Mouse (Mus musculus): ENCODE measurements around the gene Epc2.
"Not testable (repeated sequence)": the region's sequence is repeated elsewhere in the genome, so short reads cannot be mapped to it uniquely, and the experiment has no call there.

Epc2 gene

DNA sequence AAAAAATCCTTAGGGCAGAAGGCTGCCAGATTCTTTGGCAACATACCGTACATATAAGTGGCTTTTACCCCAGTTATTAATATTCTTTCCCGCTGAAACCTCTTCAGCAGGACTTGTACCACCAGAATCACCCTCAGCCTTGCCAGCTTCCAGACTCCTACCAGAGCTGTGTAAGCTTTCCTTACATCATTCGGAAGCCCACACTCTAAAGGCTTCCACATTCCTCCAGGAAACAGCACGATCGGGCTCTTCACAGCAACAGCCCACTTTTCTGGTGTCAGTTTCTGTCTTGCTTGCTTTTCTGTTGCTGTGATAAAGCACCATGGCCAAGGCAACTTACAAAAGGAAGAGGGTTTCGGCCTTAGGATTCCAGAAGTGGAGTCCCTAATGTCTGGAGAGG lies 21.2 kb downstream of the Epc2 start:
- no peak for DNase-seq

DNA sequence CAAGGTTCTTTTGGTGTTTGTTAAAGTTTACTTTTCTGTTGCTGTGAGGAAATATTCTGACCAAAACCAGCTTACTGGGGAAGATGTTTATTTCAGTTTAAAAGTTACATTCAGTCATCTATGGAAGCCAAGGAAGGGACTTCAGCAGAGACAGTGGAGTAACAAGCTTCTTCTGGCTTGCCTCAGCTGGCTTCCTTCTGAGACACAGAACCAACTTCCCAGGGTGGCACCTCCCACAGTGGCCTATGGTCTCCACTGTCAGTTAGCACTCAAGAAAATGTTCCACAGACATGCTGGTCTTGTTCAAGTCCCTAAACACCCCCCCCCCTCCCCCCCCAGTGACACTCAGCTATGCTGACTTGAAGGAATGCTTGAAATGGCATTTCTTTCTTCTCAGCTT lies 30.9 kb downstream of the Epc2 start:
- no peak for DNase-seq

DNA sequence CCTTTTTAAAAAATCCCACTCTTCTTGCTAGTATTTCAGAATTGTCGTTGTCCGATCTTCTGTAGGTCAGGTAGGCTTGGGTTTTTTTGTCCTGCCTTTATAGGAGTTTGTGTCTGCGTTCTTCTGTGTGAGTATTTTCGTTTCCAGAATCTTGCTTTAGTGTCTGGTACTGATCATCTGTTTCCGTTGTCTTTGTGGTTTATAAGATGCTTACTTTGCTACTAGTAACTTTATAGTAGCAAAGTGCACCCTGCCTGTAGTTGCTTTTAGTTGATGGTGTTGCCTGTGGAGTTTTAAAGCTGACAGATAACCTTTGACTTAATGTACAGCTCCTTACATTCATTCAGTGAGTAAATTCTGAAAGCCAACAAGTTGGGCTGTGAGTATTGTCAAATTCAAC lies 32.1 kb downstream of the Epc2 start:
- DNase-seq = no peak

DNA sequence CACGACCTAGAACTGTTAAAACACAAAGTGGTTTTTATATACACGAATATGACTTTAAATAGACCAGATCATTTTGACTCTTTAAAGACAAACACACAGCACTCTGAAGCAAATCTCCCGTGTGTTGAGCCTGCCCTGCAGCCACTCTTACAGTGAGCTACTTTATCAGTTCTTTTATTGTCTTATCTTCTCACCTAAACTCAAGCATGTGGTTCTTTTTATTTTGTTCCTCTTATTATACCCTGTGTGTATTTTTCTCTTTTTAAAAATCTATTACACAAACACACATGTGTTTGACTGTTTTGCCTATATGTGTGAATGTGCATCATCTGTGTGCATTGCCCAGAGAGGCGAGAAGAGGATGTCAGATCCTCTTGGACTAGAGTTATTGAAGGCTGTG lies 50.1 kb downstream of the Epc2 start:
- no peak for DNase-seq

DNA sequence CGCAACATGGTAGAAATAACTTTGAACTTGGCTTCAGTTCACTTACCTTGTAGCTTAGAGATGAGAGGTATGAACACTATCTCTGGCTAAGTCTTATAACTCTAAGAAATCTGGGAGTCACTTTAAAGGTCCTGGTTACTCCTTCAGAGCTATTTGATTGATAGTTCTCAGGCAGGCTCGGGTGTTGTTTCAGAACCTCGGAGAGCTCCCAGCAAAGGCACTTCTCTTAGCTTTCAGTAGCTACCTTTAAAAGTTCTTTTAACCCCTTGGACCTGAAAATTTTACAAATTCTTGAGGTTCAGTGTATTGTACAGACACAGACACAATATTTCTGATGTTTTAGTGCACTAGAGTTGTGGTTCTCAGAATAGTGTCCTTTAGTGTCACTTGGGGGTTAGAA lies 52.3 kb downstream of the Epc2 start:
- DNase-seq = no peak

DNA sequence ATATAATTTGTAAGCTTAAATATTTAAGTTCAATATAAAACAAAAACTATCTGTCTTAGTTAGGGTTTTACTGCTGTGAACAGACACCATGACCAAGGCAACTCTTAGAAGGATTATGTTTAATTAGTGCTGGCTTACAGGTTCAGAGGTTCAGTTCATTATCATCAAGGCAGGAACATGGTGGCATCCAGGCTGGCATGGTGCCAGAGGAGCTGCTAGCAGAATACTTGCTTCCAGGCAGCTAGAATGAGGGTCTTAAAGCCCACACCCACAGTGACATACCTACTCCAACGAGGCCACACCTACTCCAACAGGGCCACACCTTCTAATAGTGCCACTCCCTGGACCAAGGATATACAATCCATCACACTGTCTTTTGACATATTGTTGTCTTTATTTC lies 53.9 kb downstream of the Epc2 start:
- DNase-seq = not testable (repeated sequence)

DNA sequence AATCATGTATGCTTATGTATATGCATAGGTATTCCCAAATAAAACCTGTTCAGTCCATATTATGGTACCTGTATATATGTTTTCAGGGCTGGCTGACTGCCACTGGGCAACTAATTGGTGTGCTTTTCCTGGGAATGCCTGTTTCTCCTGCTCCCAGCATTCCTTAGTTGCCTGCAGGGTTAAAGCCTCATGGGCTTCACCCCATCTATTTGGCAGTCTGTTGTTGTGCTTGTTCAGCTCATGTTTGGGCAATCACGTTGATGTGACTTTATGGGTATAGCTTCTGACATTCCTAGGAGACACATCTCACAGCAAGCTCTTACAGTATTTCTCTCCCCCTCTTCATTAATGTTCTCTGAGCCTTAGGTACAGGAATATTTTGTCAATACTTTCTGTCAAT lies 59.5 kb downstream of the Epc2 start:
- DNase-seq = no peak

DNA sequence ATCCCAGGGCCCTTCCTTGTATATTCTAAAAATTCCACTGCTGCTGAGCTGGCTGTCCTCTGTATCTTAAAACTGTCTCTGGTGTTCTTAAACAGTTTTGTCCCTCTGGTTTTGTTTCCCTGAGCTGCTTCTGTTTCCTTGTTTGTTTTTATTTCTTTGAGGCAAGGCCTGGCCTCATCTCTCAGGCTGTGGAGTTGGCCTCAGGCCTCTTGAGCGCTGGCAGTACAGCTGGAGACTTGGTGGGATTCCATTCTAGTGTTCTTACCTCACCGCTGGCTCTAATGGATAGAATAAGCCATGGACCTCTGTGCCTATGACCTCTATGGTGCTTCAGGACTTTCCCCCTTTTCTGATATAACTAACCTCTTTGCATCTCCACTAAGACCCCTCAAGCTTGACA lies 64.7 kb downstream of the Epc2 start:
- no peak for DNase-seq

DNA sequence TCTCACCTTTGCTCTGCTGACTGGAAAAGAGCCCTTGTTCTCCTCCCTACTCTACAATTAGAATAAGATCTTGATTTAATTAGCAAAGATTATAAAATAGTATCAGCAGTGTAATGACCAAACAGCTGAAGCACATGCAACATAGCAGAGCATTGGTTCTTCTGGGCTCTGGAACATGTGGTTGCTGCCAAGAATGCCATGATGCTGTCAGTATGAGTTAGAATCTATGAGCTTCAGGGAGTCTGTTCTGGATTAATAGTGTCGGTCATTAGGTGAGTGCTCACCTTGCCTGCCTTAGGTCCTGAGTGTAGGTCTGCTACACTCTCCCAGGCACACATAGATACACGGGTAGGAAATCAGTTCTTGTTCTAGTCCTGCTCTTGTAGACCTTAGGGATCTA lies 69.1 kb downstream of the Epc2 start:
- no peak for DNase-seq

DNA sequence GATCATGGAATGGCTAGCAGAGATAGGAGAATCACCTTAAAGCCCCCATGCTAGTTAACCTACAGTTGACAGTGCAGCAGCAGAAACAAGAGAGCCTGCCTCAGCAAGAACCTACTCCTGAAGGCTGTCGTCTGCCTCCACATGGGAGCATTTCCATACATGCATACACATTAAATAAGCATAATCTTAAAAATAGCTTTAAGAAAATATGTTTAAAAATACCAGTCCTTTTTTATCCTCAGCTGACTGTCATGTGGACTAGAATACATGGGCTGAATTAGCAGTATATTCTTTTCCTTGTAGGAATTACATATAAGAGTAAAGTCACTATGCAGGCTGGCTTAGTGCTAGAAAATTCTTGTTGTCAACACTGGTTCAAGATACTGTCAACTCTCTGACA lies 69.7 kb downstream of the Epc2 start:
- no peak for DNase-seq

DNA sequence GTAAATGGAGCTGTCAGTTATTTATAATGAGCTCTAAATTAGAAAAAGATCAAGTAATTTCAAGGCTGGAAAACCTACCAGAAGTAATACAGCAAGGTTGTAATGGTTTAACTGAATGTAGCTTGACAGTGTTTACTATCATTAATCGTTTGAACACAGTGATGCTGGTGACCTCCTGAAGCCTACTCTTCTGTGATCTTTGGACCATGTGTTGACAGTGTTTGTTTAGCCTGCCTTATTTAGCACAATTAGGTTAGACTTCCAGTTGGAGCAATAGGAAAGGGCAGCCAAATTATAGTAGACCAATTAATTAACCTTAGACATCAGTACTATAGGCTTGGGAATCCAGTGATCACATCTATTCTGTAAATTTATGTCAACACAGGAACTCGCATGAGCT lies 70.3 kb downstream of the Epc2 start:
- no peak for DNase-seq

DNA sequence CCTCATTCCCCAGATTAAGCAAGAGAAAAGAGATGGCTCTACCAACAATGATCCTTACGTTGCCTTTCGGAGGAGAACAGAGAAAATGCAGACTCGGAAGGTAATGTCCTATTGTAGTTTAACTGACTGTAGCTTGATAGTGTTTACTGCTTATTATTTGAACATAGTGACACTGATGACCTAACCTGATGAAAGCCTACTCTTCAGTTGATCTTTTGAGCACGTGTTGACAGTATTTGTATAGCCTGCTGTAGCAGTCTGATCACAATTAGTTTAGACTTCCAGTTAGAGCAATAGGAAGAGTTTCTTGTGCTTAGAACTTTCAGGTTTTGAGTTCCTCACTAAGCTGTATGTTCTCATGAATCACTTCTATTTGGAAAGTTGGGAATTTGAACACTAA lies 71.3 kb downstream of the Epc2 start:
- DNase-seq = no peak

DNA sequence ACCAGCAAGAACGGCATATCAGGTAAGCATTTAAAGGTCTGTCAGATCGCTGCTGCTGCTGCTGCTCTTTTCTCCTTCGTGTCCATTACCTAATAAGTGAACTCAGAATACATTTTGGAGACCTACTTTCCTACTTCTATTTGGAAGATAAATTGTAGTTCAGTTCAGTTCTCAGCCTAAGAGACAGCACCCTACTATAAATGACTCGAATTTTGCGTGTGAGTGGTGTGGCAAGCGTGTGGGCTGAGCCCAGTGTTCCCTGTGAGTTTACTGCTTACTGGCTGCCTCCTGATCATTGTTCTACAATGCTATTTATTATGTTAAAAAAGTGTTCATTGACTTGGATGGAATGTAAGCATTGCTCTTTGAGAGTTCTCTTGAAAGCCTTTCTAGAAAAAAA lies 85.9 kb downstream of the Epc2 start:
- DNase-seq = no peak

DNA sequence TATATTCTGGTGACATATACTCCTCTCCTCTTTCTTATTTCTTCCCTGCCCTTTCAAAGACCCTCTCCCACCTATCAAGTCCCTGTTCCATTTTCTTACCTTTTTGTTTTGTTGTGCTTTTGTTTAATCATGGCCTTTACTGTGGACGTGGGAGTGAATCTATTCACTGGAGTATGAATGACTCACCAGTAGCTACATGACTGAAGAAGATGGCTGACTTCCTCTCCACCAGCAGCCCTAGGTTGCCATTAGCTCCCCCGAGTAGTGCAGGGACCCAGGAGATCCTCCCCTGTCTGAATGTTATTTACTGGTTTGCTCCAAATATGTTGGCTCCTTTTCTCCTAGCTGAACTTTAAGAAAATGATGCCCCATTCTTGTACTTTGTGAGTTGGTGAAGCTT lies 86.8 kb downstream of the Epc2 start:
- no peak for DNase-seq

DNA sequence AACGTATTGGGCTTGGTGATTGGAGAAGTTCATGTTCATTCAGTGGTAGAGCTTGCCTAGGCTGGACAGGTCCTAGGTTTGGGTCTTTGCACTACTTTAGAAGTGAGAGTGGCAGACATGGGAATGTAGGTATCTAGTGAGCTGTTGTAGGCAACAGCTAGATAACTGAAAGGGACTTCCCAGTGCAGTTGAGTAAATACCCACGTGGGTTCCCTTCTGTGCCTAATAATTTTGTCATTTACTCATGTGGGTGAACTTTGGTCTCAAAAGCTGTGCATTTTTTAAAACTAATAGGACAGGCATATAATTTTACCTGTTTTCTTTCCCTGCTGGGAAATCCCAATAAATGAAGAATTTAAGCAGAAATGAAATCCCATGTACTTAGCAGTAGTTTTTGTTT lies 88.5 kb downstream of the Epc2 start:
- no peak for DNase-seq

DNA sequence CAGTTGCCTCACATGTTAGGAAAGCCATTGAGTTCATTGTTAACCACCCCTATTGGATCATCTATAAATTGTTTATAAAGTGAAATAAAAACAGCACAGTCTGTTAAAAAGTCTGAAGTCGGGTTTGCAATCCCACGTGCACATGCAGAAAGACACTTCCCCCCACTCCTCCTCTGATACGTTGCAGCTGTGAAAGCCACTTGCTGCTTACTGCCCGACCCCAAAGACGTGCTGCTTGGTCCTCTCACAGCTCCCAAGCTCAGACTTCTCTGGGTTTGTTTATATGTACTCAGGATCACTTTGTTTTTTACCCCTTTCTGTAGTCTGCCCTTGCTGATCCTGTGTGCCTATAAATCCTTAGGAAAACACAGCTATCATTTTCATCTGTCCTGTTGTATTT lies 96.5 kb downstream of the Epc2 start:
- no peak for DNase-seq

DNA sequence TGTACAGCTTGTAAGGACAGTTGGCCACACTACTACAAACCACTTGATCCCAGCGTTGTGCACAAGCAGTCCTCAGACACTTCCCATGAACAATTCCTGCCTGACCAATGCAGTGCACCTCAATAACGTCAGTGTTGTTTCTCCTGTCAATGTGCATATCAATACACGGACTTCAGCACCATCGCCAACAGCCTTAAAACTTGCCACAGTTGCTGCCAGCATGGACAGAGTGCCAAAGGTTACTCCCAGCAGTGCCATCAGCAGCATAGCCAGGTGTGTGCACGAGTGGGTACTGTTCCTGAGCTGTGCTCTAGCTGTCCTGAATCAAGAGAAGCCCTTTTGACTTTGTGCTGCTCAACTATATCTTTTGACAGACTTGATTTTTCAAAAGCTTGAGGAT lies 97.2 kb downstream of the Epc2 start:
- DNase-seq = no peak

DNA sequence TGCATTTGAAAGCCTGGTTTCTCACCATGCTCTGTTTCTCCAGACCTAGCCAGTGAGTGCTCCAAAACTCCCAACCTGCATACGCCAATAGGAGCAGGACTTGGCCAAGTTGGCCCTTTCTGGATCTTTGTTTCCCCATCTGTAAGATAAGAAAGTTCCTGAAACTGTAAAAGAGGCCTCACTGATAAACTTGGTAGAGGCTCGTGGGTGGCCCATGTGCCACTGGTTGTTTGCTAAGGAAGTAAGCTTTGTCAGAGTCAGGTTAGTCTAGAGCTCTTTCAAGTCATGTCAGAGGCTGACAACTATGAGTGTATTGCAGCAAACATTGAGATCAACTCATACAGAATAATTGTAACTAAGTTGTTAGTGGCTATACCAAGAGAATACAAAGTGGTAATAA lies 101.8 kb downstream of the Epc2 start:
- DNase-seq = no peak

DNA sequence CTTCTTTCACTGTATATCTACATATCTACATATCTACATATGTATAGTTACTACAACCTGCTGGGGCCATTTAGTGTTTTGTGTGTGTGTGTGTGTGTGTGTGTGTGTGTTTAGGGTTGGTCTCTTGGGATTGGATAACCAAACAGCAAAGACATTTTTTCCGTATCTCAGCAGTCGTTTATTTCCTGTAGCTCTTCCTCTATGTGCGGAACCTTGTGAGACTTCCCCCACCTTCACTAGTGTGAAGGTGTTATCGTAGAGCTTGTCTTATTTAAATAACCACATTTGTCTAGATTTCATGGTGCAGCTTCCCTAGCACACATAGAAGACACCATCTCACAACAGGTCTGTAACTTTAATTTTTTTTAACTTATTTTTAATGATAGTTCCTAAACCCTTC lies 106.1 kb downstream of the Epc2 start:
- no peak for DNase-seq

DNA sequence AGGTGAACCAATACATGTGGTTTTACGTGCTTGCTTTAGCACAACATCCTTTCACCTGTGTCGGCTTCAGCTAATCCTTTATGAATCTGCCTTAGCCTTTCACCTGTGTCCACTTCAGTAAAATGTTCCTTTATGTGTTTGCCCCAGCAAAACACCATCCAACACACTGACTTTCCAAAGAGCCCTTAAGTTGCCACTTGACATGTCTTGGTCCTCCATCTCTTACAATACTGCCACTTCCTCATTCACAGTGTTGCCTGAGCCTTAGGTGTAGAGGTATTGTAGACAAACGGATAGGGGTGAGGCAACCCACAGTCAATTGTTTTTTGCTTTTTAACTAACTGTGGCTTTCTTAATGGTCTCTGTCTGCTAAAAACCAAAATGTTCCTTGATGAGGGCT lies 107.1 kb downstream of the Epc2 start:
- no peak for DNase-seq

DNA sequence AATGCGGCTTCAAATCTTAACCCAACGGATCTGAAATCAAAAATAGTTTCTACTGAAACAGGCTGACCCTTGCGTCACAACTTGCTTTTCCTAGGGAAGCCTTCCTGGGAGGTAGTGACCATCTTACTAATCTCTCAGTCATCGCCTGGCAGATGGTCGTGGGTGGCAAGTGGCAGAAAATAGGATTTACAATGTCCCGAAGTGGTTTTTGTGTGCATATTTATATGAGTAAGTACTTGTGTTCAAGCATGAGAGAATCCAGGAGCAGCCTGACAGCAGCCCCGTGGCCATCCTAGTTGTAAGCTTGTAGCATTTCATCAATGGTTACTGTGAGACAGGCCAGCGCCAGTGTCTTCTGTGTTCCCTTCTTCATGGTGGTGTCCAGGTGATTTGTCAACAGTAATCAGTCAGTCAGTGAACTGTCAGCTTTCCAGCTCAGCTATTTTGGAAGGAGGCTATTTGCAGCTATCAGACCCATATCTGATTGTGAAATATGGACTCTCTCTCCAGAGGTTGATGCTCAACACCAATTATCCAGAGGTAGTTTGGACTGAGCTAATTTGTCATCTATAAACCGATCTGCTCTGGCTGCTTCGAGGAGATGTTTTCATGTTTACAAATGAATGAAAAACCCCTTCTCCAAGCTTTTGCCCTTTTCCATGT lies 111.5 kb downstream of the Epc2 start:
- peak; percentile 59 for DNase-seq

DNA sequence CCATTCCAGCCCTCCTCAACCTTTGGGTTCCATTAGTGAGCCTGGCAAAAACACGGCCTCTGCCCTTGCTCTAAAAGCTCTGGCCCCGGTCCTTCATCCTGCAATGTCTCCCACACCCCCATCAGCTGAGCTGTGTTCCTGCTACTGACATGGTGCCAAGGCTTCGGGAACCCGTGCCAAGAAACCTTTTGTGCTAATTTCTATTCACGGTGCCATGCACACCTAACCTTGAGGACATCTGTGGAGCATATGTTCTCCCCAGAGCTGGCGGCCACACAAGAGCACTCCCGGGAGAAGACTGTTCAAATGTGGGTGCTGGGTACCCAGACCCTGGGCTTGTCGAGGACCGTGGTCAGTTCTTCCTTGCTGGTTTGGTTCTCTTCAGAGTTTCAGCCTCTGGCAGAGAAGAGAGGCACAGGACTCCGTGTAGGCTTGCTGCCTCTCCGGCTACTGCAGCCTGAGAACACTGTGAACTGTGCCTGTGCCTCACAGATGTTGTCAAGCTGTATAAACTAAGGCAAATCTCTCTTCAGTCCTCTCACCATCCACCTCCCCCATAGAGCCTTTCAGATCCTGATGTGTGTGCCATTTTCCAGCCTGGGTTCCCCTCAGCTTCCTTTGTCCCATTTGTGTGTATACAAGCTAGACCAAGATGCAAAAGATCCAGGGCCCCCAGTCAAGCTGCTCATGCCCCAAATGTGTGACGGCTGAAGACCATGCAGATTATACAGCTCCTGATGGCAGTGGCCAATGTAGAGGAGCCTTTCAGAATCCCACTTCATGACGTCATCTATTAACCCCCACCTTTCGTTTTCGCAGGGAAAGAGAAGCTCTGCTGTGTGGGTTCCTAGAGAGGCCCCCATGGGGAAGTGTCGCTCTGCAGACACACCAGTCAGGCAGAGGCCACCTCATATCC lies 118.8 kb downstream of the Epc2 start:
- DNase-seq = peak; percentile 28

DNA sequence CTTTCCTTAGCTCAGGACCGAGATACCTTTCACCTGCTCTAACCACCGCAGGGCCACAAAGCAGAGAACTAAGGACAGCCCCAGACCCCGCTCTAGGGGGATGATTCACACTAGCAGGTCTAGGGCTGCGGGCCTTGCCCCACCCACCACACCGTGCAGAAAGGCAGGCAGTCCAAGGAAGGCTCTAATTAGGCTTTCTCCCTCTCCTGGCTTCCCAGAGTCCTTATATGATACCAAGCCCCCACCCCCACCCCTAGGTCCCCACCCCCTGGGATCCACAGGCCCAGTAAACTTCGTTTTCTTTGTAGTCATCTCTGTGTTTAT lies 119.5 kb downstream of the Epc2 start:
- DNase-seq = no peak

DNA sequence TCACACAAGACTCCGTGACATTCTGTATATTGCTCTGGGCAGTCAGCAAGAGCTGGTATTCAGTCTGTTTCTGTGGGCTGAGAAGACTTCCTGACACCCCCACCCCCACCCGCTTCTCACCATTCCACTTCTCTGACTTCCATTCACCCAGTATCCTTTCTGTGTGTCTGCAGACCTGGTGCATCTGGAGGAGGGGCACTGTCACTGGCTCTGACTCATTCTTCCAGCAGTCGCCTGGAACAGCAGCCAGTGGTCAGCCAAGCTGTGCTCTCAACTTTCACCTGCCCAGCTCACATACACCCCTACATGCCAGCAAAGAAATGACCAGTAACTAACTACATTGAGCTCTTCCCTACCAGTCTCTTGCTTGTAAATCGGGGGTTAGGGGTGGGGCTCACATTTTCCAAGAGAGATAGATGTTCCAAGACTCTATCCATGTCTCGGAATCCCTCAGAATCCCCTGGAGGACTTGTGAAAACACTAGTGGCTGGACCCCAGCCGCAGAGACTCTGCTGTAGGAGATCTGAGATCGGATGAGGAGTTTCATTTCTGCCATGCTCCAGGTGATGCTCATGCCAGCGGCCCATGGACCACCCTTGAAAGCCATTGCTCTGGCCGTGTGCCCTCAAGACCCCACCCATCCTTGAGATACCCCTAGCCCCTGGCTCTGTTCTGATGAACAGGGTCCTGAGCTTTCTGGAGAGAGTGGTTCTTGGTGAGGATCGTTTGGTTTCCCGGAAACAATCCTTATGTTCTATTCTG lies 120.1 kb downstream of the Epc2 start:
- DNase-seq = no peak

Measured in right cerebral cortex, postnatal 25 days (tissue).